Mouse (Mus musculus): ENCODE measurements at regions not wholly inside any gene's neighbourhood (a gene's known extent, or its start where the extent isn't known, plus 50 kb on each side); places are given as distances from the start of the nearest gene placed in this dataset.

DNA sequence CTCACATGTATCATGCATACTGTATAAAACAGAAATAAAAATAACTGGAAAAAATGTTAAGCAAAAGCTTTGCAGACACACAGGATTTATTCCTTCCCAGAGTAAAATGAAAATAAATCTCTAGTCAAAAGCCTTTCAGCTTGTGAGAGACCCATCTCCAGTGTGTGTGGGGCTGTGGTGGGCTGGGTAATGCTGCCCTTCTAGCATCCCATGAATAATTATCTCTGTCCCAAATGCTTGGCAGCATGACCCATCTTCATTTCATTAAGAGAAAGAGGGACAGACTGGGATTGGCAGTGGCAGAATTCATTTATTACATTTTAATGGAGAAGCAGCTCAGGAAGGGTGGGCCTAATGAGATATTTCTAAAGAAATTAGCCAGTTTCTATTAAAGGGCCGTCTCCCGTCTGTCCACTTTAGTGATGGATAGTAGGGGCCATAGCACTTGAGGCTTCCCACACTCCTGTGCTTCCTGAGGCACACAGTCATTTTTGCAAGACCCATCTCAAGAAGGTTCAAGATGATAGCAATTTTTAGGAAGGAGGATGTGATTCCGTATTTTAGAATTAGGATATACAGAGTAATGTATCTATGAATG is 930.8 kb upstream of the Sel1l start:
- H3K36me3 ChIP-seq (ENCODE audit: control insufficient read depth, insufficient read depth, low read length) = no peaks in the 10 kb centered on the region
- no peak for DNase-seq (ENCODE audit: low spot score)
- no peak overlapping the region for H3K9ac ChIP-seq (ENCODE audit: low read length)

GRCm38 (mm10) chr12:92775668-92776067 is 926.7 kb upstream of the Sel1l start:
- DNase-seq (ENCODE audit: low spot score) (no peak), ATAC-seq (ENCODE audit: low FRiP score, low TSS enrichment) (no peak)
- H3K4me1 ChIP-seq (replicated peaks; ENCODE audit: control insufficient read depth, insufficient read depth) = no peaks in the 10 kb centered on the region
- no peak overlapping the region for H3K4me2 ChIP-seq (replicated peaks; ENCODE audit: low read depth)
- no peaks in the 10 kb centered on the region for H3K36me3 ChIP-seq (ENCODE audit: control insufficient read depth, insufficient read depth, low read length)
- TF ChIP-seq EP300 (optimal IDR thresholded peaks at IDR 0.05) (no peak), CTCF (IDR thresholded peaks at IDR 0.05; ENCODE audit: low read depth) (peak; percentile 43)
- H3K9me3 ChIP-seq (ENCODE audit: control insufficient read depth, low read length) = no peaks in the 10 kb centered on the region
- 35% methylated on average over 5 of the region's 5 CpGs for WGBS
- H3K4me3 ChIP-seq (ENCODE audit: low read depth, low read length) = no peak overlapping the region
- no peaks in the 10 kb centered on the region for H3K27me3 ChIP-seq (ENCODE audit: control insufficient read depth, insufficient read depth, low read length)
- no peak overlapping the region for H3K9ac ChIP-seq (ENCODE audit: low read length)
- no peak overlapping the region for H3K27ac ChIP-seq (replicated peaks)

More for the DNA sequence above, 930.8 kb upstream of the Sel1l start:
- Histone ChIP-seq H3K9me3 (ENCODE audit: control insufficient read depth, low read length) (no peaks in the 10 kb centered on the region), H3K4me1 (replicated peaks; ENCODE audit: control insufficient read depth, insufficient read depth) (no peaks in the 10 kb centered on the region), H3K4me2 (replicated peaks; ENCODE audit: low read depth) (no peak overlapping the region), H3K27ac (replicated peaks) (no peak overlapping the region), H3K4me3 (ENCODE audit: low read depth, low read length) (no peak overlapping the region), H3K27me3 (ENCODE audit: control insufficient read depth, insufficient read depth, low read length) (no peaks in the 10 kb centered on the region)
- WGBS = 80% methylated on average over 3 of the region's 3 CpGs
- TF ChIP-seq CTCF (IDR thresholded peaks at IDR 0.05; ENCODE audit: low read depth) = no peak
- TF ChIP-seq EP300 (optimal IDR thresholded peaks at IDR 0.05) = no peak
- no peak for ATAC-seq (ENCODE audit: low FRiP score, low TSS enrichment)

DNA sequence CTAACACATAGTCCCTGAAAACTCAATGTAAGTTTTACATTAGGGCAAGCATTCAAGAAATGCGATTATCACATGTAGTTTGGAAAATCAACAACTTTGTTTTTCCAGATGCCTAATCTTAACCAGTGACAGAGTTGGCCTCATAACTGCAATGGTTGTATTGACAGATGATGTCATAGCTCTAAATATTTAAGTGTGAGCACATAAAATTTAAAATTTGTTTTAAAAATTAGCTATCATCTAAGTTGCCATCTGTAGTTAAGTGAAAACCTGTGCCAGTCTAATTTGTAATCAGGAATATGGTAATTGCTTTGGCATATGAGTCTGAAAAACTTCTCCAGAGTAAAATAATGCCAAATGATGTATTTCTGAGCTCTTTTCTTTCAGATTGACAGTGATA is 899.6 kb upstream of the Sel1l start:
- TF ChIP-seq CTCF (IDR thresholded peaks at IDR 0.05; ENCODE audit: low read depth) (no peak), EP300 (optimal IDR thresholded peaks at IDR 0.05) (no peak)

DNA sequence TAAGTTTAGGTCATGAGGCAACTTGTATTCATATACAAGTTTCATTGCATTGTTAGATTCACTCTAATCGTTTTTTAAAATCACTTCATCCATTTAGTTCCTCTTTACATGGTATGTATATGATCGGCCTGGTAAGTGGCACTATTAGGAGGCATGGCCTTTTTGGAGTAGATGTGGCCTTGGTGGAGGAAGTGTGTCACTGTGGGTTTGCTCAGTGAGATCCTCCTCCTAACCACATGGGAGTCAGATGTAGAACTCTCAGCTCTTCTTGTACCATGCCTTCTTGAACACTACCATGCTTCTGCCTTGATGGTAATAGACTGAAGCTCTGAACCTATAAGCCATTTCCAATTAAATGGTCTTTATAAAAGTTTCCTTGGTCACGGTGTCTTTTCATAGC is 891.9 kb upstream of the Sel1l start:
- DNase-seq (ENCODE audit: low spot score) (no peak), ATAC-seq (ENCODE audit: low FRiP score, low TSS enrichment) (no peak)
- no peaks in the 10 kb centered on the region for H3K36me3 ChIP-seq (ENCODE audit: control insufficient read depth, insufficient read depth, low read length)
- no peaks in the 10 kb centered on the region for H3K9me3 ChIP-seq (ENCODE audit: control insufficient read depth, low read length)
- H3K27me3 ChIP-seq (ENCODE audit: control insufficient read depth, insufficient read depth, low read length) = no peaks in the 10 kb centered on the region
- H3K27ac ChIP-seq (replicated peaks) = no peak overlapping the region
- no peaks in the 10 kb centered on the region for H3K4me1 ChIP-seq (replicated peaks; ENCODE audit: control insufficient read depth, insufficient read depth)
- H3K4me3 ChIP-seq (ENCODE audit: low read depth, low read length) = no peak overlapping the region
- WGBS = 73% methylated on average over 3 of the region's 3 CpGs
- no peak overlapping the region for H3K4me2 ChIP-seq (replicated peaks; ENCODE audit: low read depth)
- no peak overlapping the region for H3K9ac ChIP-seq (ENCODE audit: low read length)
- no peak for TF ChIP-seq EP300 (optimal IDR thresholded peaks at IDR 0.05)
- no peak for TF ChIP-seq CTCF (IDR thresholded peaks at IDR 0.05; ENCODE audit: low read depth)

More for the DNA sequence above, 899.6 kb upstream of the Sel1l start:
- no peaks in the 10 kb centered on the region for H3K36me3 ChIP-seq (ENCODE audit: control insufficient read depth, insufficient read depth, low read length)
- no peaks in the 10 kb centered on the region for H3K9me3 ChIP-seq (ENCODE audit: control insufficient read depth, low read length)
- ATAC-seq (ENCODE audit: low FRiP score, low TSS enrichment) (no peak), DNase-seq (ENCODE audit: low spot score) (no peak)
- H3K27me3 ChIP-seq (ENCODE audit: control insufficient read depth, insufficient read depth, low read length) = no peaks in the 10 kb centered on the region
- no peak overlapping the region for H3K9ac ChIP-seq (ENCODE audit: low read length)
- 87% methylated on average over 1 of the region's 1 CpGs for WGBS
- H3K4me1 ChIP-seq (replicated peaks; ENCODE audit: control insufficient read depth, insufficient read depth) = no peaks in the 10 kb centered on the region
- no peak overlapping the region for H3K27ac ChIP-seq (replicated peaks)
- H3K4me2 ChIP-seq (replicated peaks; ENCODE audit: low read depth) = no peak overlapping the region
- H3K4me3 ChIP-seq (ENCODE audit: low read depth, low read length) = no peak overlapping the region

DNA sequence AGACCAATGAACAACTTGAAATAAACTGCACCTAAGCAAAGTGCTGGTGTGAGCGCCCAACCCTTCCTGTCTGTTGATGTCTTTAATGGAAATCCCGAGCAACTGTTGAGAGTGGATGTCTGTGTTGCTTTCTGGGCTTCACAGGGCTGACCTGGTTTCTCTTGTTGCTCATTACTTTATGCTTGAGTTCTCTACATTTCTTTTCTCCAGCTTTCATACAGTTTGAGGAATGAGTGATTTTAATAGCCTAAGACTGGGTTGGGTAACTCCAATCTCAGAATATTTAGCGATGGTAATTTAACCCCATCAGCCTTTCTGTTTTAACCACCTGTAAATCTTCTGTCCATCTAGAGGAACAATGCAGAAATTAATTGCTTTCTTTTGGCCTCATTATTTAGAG is 890.2 kb upstream of the Sel1l start:
- DNase-seq (ENCODE audit: low spot score) = no peak
- no peaks in the 10 kb centered on the region for H3K9me3 ChIP-seq (ENCODE audit: control insufficient read depth, low read length)
- H3K36me3 ChIP-seq (ENCODE audit: control insufficient read depth, insufficient read depth, low read length) = no peaks in the 10 kb centered on the region
- no peak for ATAC-seq (ENCODE audit: low FRiP score, low TSS enrichment)
- 87% methylated on average over 3 of the region's 3 CpGs for WGBS
- TF ChIP-seq CTCF (IDR thresholded peaks at IDR 0.05; ENCODE audit: low read depth) (no peak), EP300 (optimal IDR thresholded peaks at IDR 0.05) (no peak)
- H3K4me1 ChIP-seq (replicated peaks; ENCODE audit: control insufficient read depth, insufficient read depth) = no peaks in the 10 kb centered on the region
- no peak overlapping the region for H3K4me2 ChIP-seq (replicated peaks; ENCODE audit: low read depth)
- no peak overlapping the region for H3K27ac ChIP-seq (replicated peaks)
- no peak overlapping the region for H3K9ac ChIP-seq (ENCODE audit: low read length)
- H3K27me3 ChIP-seq (ENCODE audit: control insufficient read depth, insufficient read depth, low read length) = no peaks in the 10 kb centered on the region
- no peak overlapping the region for H3K4me3 ChIP-seq (ENCODE audit: low read depth, low read length)

DNA sequence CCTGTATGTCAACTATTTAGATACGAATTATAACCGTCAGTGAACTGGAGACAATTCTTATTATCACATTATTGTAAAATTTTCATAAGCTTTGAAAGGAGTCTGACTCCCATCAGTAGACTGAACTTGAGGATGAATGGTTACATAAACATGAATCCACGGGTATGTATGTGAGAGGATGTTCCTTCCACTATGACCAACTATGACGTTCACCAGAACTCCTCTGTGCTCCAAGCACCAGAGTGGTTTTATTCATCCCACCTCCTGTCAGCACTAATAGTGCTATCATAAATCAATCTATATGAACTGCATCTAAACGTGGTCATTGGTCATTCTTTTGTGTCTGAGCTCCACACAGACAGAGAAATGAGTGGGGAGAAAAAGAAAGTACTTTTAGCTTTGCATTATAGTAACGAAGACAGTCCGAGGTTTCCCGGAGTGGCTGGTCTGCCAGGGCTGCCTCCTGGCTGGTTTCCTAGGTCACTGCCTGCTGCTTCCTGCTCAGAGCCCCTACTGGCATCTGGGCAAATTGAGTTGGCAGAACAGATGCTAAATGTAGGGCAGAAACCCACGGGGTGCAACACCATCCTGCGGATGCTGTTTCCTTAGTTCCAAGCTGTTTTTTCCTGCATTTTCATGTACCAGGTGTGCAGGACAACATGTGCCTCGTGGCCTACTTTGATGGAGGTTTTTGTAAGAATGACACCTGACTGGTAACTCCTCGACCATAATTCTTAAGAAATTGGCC is 888.8 kb upstream of the Sel1l start:
- WGBS = 57% methylated on average over 12 of the region's 12 CpGs
- Histone ChIP-seq H3K4me3 (ENCODE audit: low read depth, low read length) (no peak overlapping the region), H3K9ac (ENCODE audit: low read length) (no peak overlapping the region), H3K27me3 (ENCODE audit: control insufficient read depth, insufficient read depth, low read length) (no peaks in the 10 kb centered on the region), H3K9me3 (ENCODE audit: control insufficient read depth, low read length) (no peaks in the 10 kb centered on the region), H3K27ac (replicated peaks) (no peak overlapping the region), H3K4me2 (replicated peaks; ENCODE audit: low read depth) (no peak overlapping the region), H3K4me1 (replicated peaks; ENCODE audit: control insufficient read depth, insufficient read depth) (no peaks in the 10 kb centered on the region), H3K36me3 (ENCODE audit: control insufficient read depth, insufficient read depth, low read length) (no peaks in the 10 kb centered on the region)
- ATAC-seq (ENCODE audit: low FRiP score, low TSS enrichment) (no peak), DNase-seq (ENCODE audit: low spot score) (no peak)
- TF ChIP-seq CTCF (IDR thresholded peaks at IDR 0.05; ENCODE audit: low read depth) = no peak
- no peak for TF ChIP-seq EP300 (optimal IDR thresholded peaks at IDR 0.05)
